Mouse (Mus musculus): ENCODE measurements around the gene Gm6337. TPM values are rescaled to one million over a fixed set of nuclear protein-coding genes. Genes with fewer than 3 reads are reported as not detected.

The Gm6337 gene
- not detected in 2 replicates for polyA plus RNA-seq (2021; fragmentation: Nextera tagmentation)
- long read RNA-seq, experiment 1 = 0 reads
- long read RNA-seq, experiment 2 = 0 reads

GRCm38 (mm10) chr14:6058167-6058566 is at the start of gene Gm6337:
Gene Gm6337, minus strand, starts transcription at chr14:6058267.

GRCm38 (mm10) chr14:6093842-6094241 is 35.8 kb upstream of the Gm6337 start, which contains the start of gene Gm8206:
Gene Gm8206, minus strand, starts transcription at chr14:6093942.

Other genes with a start within 250 kb of the Gm6337 start
- not detected in 2 replicates for gene Gm3424, start 227.9 kb downstream of the Gm6337 start, polyA plus RNA-seq (2021; fragmentation: Nextera tagmentation)
- gene Gm8237, start 177.9 kb downstream of the Gm6337 start, polyA plus RNA-seq (2021; fragmentation: Nextera tagmentation) = 0.15 and 0.31 TPM in 2 replicates
- gene Gm3248, start 96.5 kb downstream of the Gm6337 start, polyA plus RNA-seq (2021; fragmentation: Nextera tagmentation) = 0.33 and 0.58 TPM in 2 replicates
- gene Gm3453, start 79.1 kb downstream of the Gm6337 start, polyA plus RNA-seq (2021; fragmentation: Nextera tagmentation) = not detected in 2 replicates
- gene Gm8206, start 35.7 kb upstream of the Gm6337 start, polyA plus RNA-seq (2021; fragmentation: Nextera tagmentation) = not detected in 2 replicates
- 0.39 and 0.55 TPM in 2 replicates for gene Gm3468, start 50.4 kb upstream of the Gm6337 start, polyA plus RNA-seq (2021; fragmentation: Nextera tagmentation)
- not detected in 2 replicates for gene Gm3476, start 67.5 kb upstream of the Gm6337 start, polyA plus RNA-seq (2021; fragmentation: Nextera tagmentation)
- not detected in 2 replicates for gene Gm21560, start 161.0 kb upstream of the Gm6337 start, polyA plus RNA-seq (2021; fragmentation: Nextera tagmentation)
- 0.48 and 0.84 TPM in 2 replicates for gene Gm3411, start 229.0 kb upstream of the Gm6337 start, polyA plus RNA-seq (2021; fragmentation: Nextera tagmentation)
- gene Gm21103, start 246.6 kb upstream of the Gm6337 start, polyA plus RNA-seq (2021; fragmentation: Nextera tagmentation) = not detected in 2 replicates